Mouse (Mus musculus) stomach, embryonic 16.5 days (tissue): Measurements from ENCODE around the gene Mrgpra6. TPM values are rescaled to one million over a fixed set of nuclear protein-coding genes. Genes with fewer than 3 reads are reported as not detected.

Source experiments
- ATAC-seq: fragments of 200-750 bp; cut with Nextera tagmentation; 2 replicates; pipeline ENCODE4 v1.8.0; 2017; ENCODE audit warnings: moderate number of reproducible peaks, moderate TSS enrichment; ENCODE audit not compliant: insufficient read depth, low FRiP score
- H3K27ac ChIP-seq: fragments of 300-500 bp; sonication (generic); 2 replicates; pipeline ENCODE4 v1.5.1; 2014; ENCODE audit warnings: low read length
- H3K27me3 ChIP-seq: fragments of 300-500 bp; sonication (generic); 2 replicates; pipeline ENCODE4 v1.6.1; 2014; ENCODE audit warnings: low read length, control low read depth, mixed read lengths; ENCODE audit not compliant: control insufficient read depth, insufficient read depth
- H3K36me3 ChIP-seq: fragments of 300-500 bp; sonication (generic); 2 replicates; pipeline ENCODE4 v1.6.1; 2014; ENCODE audit warnings: low read length; ENCODE audit not compliant: control insufficient read depth, insufficient read depth
- H3K4me1 ChIP-seq: fragments of 300-500 bp; sonication (generic); 2 replicates; pipeline ENCODE4 v1.6.1; 2014; ENCODE audit warnings: low read length, control low read depth, mixed read lengths; ENCODE audit not compliant: control insufficient read depth, insufficient read depth
- H3K4me2 ChIP-seq: fragments of 300-500 bp; sonication (generic); 2 replicates; pipeline ENCODE4 v1.6.1; 2014; ENCODE audit warnings: low read depth, low read length, mixed read lengths
- H3K4me3 ChIP-seq: fragments of 300-500 bp; sonication (generic); replicated peaks from 2 replicates; pipeline ENCODE4 v1.5.1; 2014; ENCODE audit warnings: mild to moderate bottlenecking, low read length
- H3K9ac ChIP-seq: fragments of 300-500 bp; sonication (generic); 2 replicates; pipeline ENCODE4 v1.6.1; 2014; ENCODE audit warnings: low read length
- H3K9me3 ChIP-seq: fragments of 300-500 bp; sonication (generic); replicated peaks from 2 replicates; pipeline ENCODE4 v1.6.1; 2016; ENCODE audit warnings: low read length, control low read depth; ENCODE audit not compliant: control insufficient read depth
- WGBS: fragments of 180-500 bp; shearing (Covaris S2); extraction: QIAGEN DNeasy Blood & Tissue Kit; methylation state at CpG from one replicate; pipeline ENCODE4 v1.1.7; 2014; 5-methylcytosine and 5-hydroxymethylcytosine counted together
- polyA plus RNA-seq: library from polyadenylated mRNA; unstranded; fragments of >200 nt; fragmentation: Nextera tagmentation; extraction: Ambion mirVana; gene quantifications from 2 replicates; pipeline ENCODE4 v1.2.1, GENCODE M21; 2015

The Mrgpra6 gene
- polyA plus RNA-seq, 1 experiment from 2014 or later = not detected

DNA sequence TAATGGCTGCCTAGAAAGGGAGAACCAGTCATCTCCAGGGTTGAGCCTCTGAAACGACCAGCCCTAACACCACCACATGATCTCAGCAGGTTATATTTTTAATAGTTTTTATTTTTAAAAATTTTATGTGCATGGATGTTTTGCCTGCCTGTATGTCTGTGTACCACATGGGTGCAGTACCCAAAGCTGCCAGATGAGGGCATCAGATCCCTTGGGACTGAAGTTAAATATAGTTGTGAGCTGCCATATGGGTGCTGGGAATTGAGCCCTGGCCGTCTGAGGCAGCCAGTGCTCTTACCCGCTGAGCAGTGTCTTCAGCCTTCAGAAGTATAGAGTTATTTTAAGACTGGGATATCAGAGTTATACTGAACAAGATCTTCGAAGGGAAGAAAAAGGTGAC lies 49.3 kb downstream of the Mrgpra6 start:
- Histone ChIP-seq H3K9ac (no peak overlapping the region), H3K4me1 (no peaks in the 10 kb centered on the region), H3K4me3 (no peak overlapping the region), H3K36me3 (no peaks in the 10 kb centered on the region), H3K9me3 (no peaks in the 10 kb centered on the region), H3K27ac (no peak overlapping the region), H3K4me2 (no peak overlapping the region), H3K27me3 (no peaks in the 10 kb centered on the region)
- ATAC-seq = no peak
- 87% methylated on average over 4 of the region's 4 CpGs for WGBS

DNA sequence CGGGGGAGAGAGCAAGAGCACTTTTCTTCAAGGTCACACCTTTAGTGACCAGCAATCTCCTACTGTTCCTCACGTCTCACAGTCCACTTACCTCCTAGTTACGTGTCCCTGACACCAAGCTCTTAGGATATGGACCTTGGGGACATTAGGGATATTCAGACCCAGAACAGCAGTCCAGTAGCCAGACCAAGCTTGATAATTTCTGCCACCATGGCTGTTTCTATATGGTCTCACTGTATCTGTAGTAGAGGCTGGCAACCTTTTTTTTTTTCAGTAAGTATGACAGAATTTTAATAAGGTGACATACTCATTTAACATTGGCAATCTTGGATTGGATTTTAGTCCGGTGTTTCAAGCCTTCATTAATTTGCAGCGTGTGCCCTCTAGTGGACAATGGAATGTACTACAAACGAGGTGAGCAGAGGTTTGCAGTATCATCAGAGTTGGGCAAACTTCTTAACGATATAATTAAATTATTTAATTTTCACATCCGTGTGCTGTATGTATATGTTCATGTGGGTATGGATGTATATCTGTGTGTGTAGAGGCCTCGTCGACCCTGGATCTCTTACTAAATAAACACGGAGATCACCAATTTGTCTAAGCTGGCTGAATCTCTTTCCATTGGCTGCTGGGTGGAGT lies 54.2 kb downstream of the Mrgpra6 start:
- no peak for ATAC-seq
- H3K27ac ChIP-seq = no peak overlapping the region
- H3K4me2 ChIP-seq = peak overlapping the region; percentile 39
- no peaks in the 10 kb centered on the region for H3K4me1 ChIP-seq
- H3K4me3 ChIP-seq = no peak overlapping the region; the same call in 1 of the 2 replicates
- WGBS = 15% methylated on average over 11 of the region's 11 CpGs
- no peaks in the 10 kb centered on the region for H3K27me3 ChIP-seq
- H3K9me3 ChIP-seq = no peaks in the 10 kb centered on the region
- no peak overlapping the region for H3K9ac ChIP-seq
- no peaks in the 10 kb centered on the region for H3K36me3 ChIP-seq

DNA sequence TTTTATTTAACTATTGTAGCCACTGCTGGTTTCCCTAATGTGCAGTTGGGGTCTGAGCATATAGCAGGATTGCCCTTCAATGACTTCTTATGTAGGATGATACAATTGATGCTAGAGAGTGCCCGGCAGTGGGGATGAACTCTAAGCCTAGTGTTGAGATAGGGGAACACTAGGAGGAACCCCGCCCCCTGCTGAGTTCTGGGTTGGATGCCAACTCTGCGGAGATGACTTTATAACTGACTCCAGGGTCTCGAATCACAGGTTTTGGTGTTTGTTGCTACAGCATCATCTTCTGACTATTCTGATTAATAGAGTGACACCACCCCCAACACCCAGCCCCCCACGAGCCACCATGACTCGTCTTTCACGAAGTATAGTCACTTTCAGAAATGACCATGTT lies 56.4 kb downstream of the Mrgpra6 start:
- WGBS = 92% methylated on average over 7 of the region's 7 CpGs
- H3K36me3 ChIP-seq = no peaks in the 10 kb centered on the region

DNA sequence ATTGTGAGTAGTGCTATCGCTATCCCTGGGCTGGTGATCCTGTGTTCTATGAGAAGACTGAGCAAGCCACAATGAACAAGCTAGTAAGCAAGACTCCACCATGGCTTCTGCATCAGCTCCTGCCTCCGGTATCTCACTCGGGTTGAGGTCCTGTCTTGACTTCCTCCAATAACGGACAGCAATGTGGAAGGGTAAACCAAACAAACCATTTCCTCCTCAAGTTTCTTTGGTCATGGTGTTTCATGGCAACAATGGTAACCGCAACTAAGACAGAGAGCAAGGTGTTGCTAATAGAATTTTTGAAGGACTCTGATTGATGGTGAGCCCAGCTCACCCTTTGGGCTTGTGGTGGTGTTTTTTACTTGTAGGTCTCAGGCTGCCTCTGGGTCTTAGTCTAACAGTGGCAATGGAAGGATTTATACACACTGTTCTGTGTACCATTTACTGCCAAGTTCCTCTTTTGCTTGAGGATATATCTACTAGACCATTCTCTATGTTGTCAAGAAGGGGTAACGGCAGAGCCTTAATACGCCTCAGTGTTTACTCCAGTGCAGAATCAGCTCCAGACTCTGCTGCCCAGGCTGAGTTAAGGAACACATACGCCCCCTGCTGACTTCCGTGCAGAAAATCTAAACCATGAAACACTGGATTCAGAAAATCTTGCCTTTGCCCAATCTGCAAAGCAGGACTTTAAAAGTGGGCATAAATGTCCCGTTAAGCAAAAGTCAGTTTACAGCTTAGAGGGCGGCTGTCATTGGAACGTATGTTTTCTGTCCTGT lies 58.5 kb downstream of the Mrgpra6 start:
- Histone ChIP-seq H3K27ac (no peak overlapping the region), H3K4me2 (no peak overlapping the region)
- no peak for ATAC-seq

More for the DNA sequence above, 56.4 kb downstream of the Mrgpra6 start:
- ATAC-seq = no peak
- H3K27ac ChIP-seq = no peak overlapping the region
- no peak overlapping the region for H3K9ac ChIP-seq
- no peak overlapping the region for H3K4me3 ChIP-seq
- H3K27me3 ChIP-seq = no peaks in the 10 kb centered on the region
- H3K4me1 ChIP-seq = no peaks in the 10 kb centered on the region
- H3K9me3 ChIP-seq = no peaks in the 10 kb centered on the region
- no peak overlapping the region for H3K4me2 ChIP-seq

DNA sequence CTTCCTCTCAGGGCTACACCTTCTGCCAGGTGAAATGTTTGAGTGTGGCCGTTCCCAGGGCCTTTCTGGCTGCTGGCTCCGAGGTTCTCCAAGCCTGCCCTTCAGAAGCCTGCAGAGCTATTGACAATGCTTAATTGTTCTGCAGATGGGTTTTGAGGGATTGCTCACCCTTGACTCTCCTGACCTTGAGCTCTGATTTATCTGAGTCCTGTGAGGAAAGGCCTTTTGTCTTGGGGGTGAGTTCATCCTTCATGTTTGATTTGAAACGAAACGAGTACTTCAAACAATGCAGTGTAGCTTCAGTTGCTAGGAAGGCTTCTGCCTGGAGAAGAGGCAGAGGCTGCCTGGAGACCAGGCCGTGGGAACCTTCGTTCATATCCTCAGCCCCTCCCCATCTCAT lies 60.4 kb downstream of the Mrgpra6 start:
- H3K36me3 ChIP-seq = no peaks in the 10 kb centered on the region
- H3K27me3 ChIP-seq = no peaks in the 10 kb centered on the region
- no peaks in the 10 kb centered on the region for H3K4me1 ChIP-seq
- no peak overlapping the region for H3K27ac ChIP-seq
- H3K9me3 ChIP-seq = no peaks in the 10 kb centered on the region
- 12% methylated on average over 6 of the region's 6 CpGs for WGBS
- H3K4me3 ChIP-seq = no peak overlapping the region
- ATAC-seq = no peak
- no peak overlapping the region for H3K4me2 ChIP-seq
- H3K9ac ChIP-seq = no peak overlapping the region

More for the DNA sequence above, 58.5 kb downstream of the Mrgpra6 start:
- H3K4me3 ChIP-seq = no peak overlapping the region
- H3K4me1 ChIP-seq = no peaks in the 10 kb centered on the region
- 51% methylated on average over 12 of the region's 12 CpGs for WGBS
- no peaks in the 10 kb centered on the region for H3K27me3 ChIP-seq
- H3K9ac ChIP-seq = no peak overlapping the region
- H3K9me3 ChIP-seq = no peaks in the 10 kb centered on the region
- H3K36me3 ChIP-seq = no peaks in the 10 kb centered on the region

DNA sequence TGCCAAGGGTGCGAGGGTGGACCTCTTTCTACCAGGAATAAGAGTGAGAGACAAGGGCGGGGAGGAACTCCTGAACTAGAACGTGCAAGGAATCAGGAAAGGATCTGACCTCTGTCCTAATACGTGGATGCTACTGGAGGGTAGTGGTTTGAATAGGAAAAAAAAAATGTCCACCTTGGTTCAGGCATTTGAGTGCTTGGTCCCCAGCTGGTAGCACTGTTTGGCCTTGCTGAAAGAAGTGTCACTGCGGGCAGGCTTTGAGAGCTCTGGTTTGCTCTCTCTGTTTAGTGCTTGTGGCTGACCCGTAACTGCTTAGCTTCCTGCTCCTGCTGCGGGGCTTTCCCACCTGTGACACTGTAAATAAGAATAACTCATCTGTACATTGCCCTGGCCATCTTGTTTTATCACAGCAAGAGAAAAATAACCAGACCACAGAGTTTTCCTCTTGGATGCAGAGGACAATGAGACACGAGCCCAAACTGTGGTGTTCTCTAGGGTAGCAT lies 64.8 kb downstream of the Mrgpra6 start:
- Histone ChIP-seq H3K4me2 (no peak overlapping the region), H3K27ac (no peak overlapping the region), H3K36me3 (no peaks in the 10 kb centered on the region), H3K27me3 (peaks cover 6% of the 10 kb centered on the region), H3K4me1 (no peaks in the 10 kb centered on the region), H3K4me3 (no peak overlapping the region), H3K9ac (no peak overlapping the region), H3K9me3 (no peaks in the 10 kb centered on the region)
- ATAC-seq = no peak
- 70% methylated on average over 8 of the region's 8 CpGs for WGBS

Other genes with a start within 250 kb of the Mrgpra6 start
- gene Uevld, start 246.4 kb downstream of the Mrgpra6 start, polyA plus RNA-seq = 11.6 and 12.6 TPM in 2 replicates
- gene Gm9999, start 221.3 kb downstream of the Mrgpra6 start, polyA plus RNA-seq = not detected in 2 replicates
- gene Spty2d1, start 196.5 kb downstream of the Mrgpra6 start, polyA plus RNA-seq = 25.1 and 25.7 TPM in 2 replicates
- gene Tmem86a, start 154.3 kb downstream of the Mrgpra6 start, polyA plus RNA-seq = 27.9 and 29.9 TPM in 2 replicates
- gene Ptpn5, start 71.2 kb downstream of the Mrgpra6 start, polyA plus RNA-seq = 1.2 and 1.3 TPM in 2 replicates
- not detected in 2 replicates for gene Mrgpra9, start 47.9 kb upstream of the Mrgpra6 start, polyA plus RNA-seq
- gene Mrgpra1, start 149.3 kb upstream of the Mrgpra6 start, polyA plus RNA-seq = not detected in 2 replicates
- 0.27 TPM in 1 of 2 replicates, not detected in the other for gene Mrgpra2a, start 247.2 kb upstream of the Mrgpra6 start, polyA plus RNA-seq